Mouse (Mus musculus) heart, adult 2 months (tissue): ENCODE results near the gene Cpt1b.

Experiments
- CTCF ChIP-seq: fragments of 200-600 bp; IDR thresholded peaks from 2 replicates; pipeline ENCODE4 v1.8.1; 2022; ENCODE audit warnings: antibody characterized with exemption, mild to moderate bottlenecking, moderate library complexity
- EP300 ChIP-seq: fragments of 200-500 bp; IDR thresholded peaks from 2 replicates; pipeline ENCODE4 v1.6.1; 2011; ENCODE audit warnings: low read depth, low read length, control low read depth; ENCODE audit not compliant: insufficient read depth
- POLR2A ChIP-seq: fragments of 200-500 bp; IDR thresholded peaks from 2 replicates; pipeline ENCODE4 v1.6.1; 2011; ENCODE audit warnings: mild to moderate bottlenecking, low read depth, low read length, control low read depth; ENCODE audit not compliant: insufficient read depth

GRCm38 (mm10) chr15:89390081-89390480 lies 35.6 kb downstream of the Cpt1b start:
- TF ChIP-seq EP300 = no peak
- TF ChIP-seq CTCF = no peak
- no peak for TF ChIP-seq POLR2A
